Mouse (Mus musculus) testis, adult 2 months (tissue): ENCODE measurements around the gene Kcns1. TPM values are rescaled to one million over a fixed set of nuclear protein-coding genes. Genes with fewer than 3 reads are reported as not detected.
A peak's percentile ranks its signal among the peaks of the same experiment; 100 is the strongest.

Source experiments
- H3K27ac ChIP-seq: fragments of 200-500 bp; 2 replicates; pipeline ENCODE4 v1.5.1; 2012; ENCODE audit warnings: low read depth, low read length; ENCODE audit not compliant: control insufficient read depth, insufficient read depth
- H3K27me3 ChIP-seq: fragments of 200-500 bp; 2 replicates; pipeline ENCODE4 v1.6.1; 2012; ENCODE audit warnings: mild to moderate bottlenecking, low read length, moderate library complexity; ENCODE audit not compliant: control insufficient read depth, insufficient read depth
- H3K36me3 ChIP-seq: fragments of 200-500 bp; 2 replicates; pipeline ENCODE4 v1.6.1; 2012; ENCODE audit warnings: mild to moderate bottlenecking, low read length; ENCODE audit not compliant: control insufficient read depth, insufficient read depth
- H3K4me1 ChIP-seq: fragments of 200-500 bp; 2 replicates; pipeline ENCODE4 v1.6.1; 2012; ENCODE audit warnings: low read length; ENCODE audit not compliant: control insufficient read depth, insufficient read depth
- H3K4me3 ChIP-seq: fragments of 200-500 bp; 2 replicates; pipeline ENCODE4 v1.5.1; 2012; ENCODE audit warnings: low read depth, mild to moderate bottlenecking, low read length, moderate library complexity, mixed read lengths; ENCODE audit not compliant: control insufficient read depth
- CTCF ChIP-seq: fragments of 200-500 bp; IDR thresholded peaks from 2 replicates; pipeline ENCODE4 v1.5.1; 2012; ENCODE audit warnings: low read depth, mild to moderate bottlenecking, inconsistent platforms, low read length, moderate library complexity; ENCODE audit not compliant: control insufficient read depth, insufficient read depth, insufficient replicate concordance
- POLR2A ChIP-seq: fragments of 200-500 bp; IDR thresholded peaks from 2 replicates; pipeline ENCODE4 v1.6.1; 2012; ENCODE audit warnings: low read depth, mild to moderate bottlenecking, inconsistent platforms, low read length, moderate library complexity; ENCODE audit not compliant: control insufficient read depth
- polyA plus RNA-seq: library from polyadenylated mRNA; depleted of rRNA; stranded (reverse); fragments of >200 nt; gene quantifications from 2 replicates; pipeline ENCODE4 v1.2.3, GENCODE M21; 2012

The Kcns1 gene
- polyA plus RNA-seq, 1 experiment: 0.67 TPM

DNA sequence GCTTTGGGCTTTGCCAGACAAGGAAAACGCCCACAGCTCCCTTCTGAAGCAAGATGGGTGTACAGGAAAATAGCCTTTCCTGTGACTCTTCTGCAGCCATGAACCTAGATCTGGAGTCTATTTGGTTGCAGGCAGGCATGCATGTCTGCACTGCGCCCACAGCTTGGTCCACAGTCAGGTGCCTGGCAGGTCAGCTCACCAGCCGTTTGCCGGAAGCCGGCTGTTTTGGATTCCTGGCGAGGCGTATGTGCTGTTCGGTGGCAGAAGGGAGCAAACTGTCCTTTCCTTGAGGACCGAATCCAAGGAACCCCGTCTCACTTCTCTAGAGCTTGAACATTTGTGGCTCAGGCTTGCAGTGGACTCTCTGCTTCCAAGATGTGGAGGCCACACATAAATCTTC is 16.9 kb downstream of the Kcns1 start:
- Histone ChIP-seq H3K36me3 (peaks cover 2% of the 10 kb centered on the region), H3K4me3 (no peak overlapping the region), H3K4me1 (no peaks in the 10 kb centered on the region), H3K27ac (no peak overlapping the region), H3K27me3 (no peaks in the 10 kb centered on the region)
- TF ChIP-seq CTCF: no peak
- TF ChIP-seq POLR2A: no peak

DNA sequence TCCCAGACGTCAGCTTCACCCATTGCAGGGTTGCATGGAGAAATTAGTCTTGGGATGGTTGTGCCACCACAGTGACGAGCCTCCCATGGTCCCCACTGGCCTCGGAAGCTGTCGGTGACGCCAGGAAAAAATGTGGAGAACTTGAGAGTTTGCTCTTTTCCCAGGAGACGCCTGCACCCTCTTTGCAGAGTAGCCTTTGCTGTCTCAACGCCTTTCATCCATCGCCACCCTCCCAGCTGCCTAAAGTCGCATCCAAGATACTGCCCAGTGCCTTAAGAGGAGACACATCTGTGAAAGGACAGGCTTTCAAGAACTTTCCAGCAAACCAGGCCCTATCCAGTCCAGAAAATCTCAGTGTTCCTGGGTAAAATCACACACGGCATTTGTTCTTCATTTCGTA is 18.6 kb downstream of the Kcns1 start:
- Histone ChIP-seq H3K36me3 (peaks cover 2% of the 10 kb centered on the region), H3K27ac (no peak overlapping the region), H3K4me1 (no peaks in the 10 kb centered on the region), H3K4me3 (no peak overlapping the region), H3K27me3 (no peaks in the 10 kb centered on the region)
- TF ChIP-seq CTCF (no peak), POLR2A (no peak)

DNA sequence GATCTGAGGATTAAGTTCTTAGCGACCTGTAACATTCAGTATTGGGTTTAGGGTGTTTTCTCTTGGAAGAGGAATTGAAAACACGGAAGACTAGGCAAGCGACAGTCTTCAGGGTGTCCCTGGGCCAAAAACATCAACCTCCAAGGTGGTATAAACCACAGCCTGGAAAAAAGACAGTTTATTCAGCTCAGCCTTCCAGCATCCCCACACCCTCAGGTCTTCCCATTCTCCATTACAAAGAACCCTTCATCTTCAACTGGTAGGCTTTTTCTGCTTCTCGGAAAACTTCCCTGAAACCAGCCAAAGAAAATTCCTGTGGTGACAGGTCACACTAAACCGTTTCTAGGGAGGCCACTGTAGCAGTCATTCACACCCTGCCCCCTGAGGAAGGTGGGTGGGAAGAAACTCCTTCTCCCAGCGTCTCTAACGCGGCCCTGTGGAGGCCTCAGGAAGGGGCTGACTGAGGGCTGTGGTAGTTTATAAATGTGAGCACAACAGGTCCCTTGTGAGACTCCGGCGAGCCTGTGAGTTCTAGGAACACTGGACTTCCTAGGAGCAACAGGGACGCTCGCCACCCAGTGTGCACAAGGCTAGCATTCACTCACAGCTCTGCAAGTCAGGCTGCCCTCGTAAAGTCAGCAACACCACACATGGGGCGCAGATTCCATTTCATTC is 20.7 kb downstream of the Kcns1 start:
- Histone ChIP-seq H3K27me3 (no peaks in the 10 kb centered on the region), H3K27ac (no peak overlapping the region), H3K4me1 (no peaks in the 10 kb centered on the region), H3K4me3 (no peak overlapping the region), H3K36me3 (peaks cover 2% of the 10 kb centered on the region)
- TF ChIP-seq POLR2A: no peak

DNA sequence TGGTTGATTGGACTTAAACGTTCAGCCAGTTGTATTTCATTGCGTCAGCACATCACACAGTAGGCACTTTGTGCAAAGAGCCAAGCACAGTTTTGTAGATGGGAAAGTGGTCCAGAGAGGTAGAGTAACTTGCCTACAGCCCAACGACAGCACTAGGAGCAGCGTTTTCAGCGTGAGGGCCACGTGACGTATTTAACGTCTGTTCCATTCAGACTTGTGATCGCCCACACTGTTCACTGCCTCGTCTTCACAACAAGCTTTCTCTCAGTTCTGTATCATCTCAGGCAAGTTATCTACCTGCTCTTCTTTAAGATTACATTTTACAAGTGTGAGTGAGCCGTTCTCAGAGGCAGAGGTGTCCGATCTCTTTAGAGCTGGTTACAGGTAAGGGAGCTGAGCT is 24.4 kb downstream of the Kcns1 start:
- Histone ChIP-seq H3K27me3 (no peaks in the 10 kb centered on the region), H3K4me3 (no peak overlapping the region), H3K4me1 (no peaks in the 10 kb centered on the region), H3K36me3 (no peaks in the 10 kb centered on the region), H3K27ac (no peak overlapping the region)
- TF ChIP-seq POLR2A: no peak
- no peak for TF ChIP-seq CTCF

DNA sequence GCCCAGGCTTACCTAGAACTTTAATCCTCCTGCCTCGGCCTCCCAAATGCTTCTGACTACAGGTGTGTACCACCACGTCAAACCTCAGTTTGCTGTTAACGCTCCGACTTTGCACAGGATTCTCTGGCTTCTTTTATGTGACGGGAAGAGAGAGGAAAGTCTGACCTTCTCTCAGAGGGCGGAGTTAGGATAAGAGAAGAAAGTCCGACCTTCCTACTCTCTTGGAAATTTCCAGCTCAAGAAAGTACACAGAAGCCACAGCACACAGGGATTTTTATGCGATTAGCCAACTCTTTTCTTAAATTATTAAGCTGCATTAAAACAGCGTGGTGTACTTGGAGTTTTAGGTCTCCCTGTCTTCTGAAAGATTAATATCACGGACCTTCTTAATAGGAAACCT is 26.4 kb downstream of the Kcns1 start:
- TF ChIP-seq POLR2A: no peak
- no peak for TF ChIP-seq CTCF
- no peaks in the 10 kb centered on the region for H3K4me1 ChIP-seq

DNA sequence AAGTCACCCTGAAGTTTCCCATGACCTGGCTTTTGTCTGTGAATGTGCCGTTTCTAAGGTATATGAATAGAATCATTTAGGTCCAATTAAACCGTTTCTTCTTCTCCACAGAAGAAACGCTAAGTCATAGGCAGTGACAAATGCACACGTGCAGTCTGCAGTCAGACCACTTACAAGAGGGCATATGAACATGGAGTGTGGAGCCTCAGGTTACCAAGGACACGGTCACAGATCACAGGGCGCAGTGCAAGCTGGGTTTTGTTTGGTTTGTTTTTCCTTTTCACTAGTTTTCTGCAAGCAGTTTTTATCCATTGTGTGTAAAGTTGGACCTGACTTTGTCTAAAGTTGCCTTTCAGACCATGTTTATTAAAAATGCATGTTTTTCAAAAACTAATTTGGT is 26.9 kb downstream of the Kcns1 start:
- TF ChIP-seq POLR2A: no peak
- no peak for TF ChIP-seq CTCF
- H3K4me1 ChIP-seq: no peaks in the 10 kb centered on the region
- H3K27ac ChIP-seq: no peak overlapping the region
- no peak overlapping the region for H3K4me3 ChIP-seq
- H3K27me3 ChIP-seq: no peaks in the 10 kb centered on the region
- H3K36me3 ChIP-seq: no peaks in the 10 kb centered on the region

More for the DNA sequence above, 26.4 kb downstream of the Kcns1 start:
- H3K36me3 ChIP-seq: no peaks in the 10 kb centered on the region
- H3K4me3 ChIP-seq: no peak overlapping the region
- H3K27me3 ChIP-seq: no peaks in the 10 kb centered on the region
- H3K27ac ChIP-seq: peak overlapping the region; percentile 23; the same call in 1 of the 2 replicates

DNA sequence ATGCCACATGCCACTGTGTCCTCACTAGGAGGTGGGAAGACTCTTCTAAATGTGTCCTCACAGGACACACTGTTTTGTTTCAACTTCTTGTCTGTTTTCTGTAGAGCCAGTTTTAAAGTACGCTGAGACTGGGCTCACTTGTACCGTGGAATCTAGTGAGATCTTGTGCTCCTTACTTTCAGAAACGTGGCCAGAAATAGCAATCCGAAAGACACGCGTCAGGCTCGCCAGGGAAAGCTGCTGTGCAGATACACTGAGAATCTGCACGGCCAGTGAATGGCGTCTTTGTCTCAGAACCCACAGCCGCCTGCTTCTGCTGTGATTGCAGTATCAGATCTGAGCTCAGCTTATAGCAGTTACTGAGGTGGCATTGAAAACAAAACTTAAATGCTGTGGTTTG is 28.9 kb downstream of the Kcns1 start:
- Histone ChIP-seq H3K4me3 (no peak overlapping the region), H3K27me3 (no peaks in the 10 kb centered on the region), H3K27ac (peak overlapping the region; percentile 49), H3K36me3 (no peaks in the 10 kb centered on the region; the same call in 1 of the 2 replicates), H3K4me1 (no peaks in the 10 kb centered on the region)
- TF ChIP-seq CTCF (no peak), POLR2A (no peak)

DNA sequence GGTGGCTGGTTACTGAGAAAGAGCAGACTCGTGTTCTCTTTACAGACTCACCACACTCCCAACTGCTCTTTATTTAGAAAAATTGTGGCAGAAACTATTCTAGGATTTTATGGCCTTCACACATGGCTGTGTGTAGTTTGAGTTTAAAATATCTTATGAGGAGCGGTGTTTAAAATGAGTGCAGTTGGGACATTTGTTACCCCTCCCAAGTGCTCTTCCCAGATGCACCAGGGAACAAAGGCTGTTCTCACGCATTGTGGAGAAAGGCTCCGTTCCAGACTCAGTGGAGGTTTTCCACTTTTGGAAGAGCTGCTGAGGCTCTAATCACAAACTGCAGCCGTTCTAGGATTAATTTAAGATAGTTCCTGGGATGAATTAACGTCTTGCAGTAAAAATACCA is 33.2 kb downstream of the Kcns1 start:
- Histone ChIP-seq H3K4me3 (no peak overlapping the region), H3K27me3 (no peaks in the 10 kb centered on the region), H3K27ac (no peak overlapping the region), H3K36me3 (peaks cover 1% of the 10 kb centered on the region), H3K4me1 (no peaks in the 10 kb centered on the region)
- no peak for TF ChIP-seq CTCF
- TF ChIP-seq POLR2A: no peak
